Mouse (Mus musculus) ES-E14 (cell line): Measurements from ENCODE around the gene Acss2.

ENCODE experiments used
- HCFC1 ChIP-seq: IDR thresholded peaks from 2 replicates; pipeline ENCODE4 v1.6.1; 2012; ENCODE audit warnings: low read length, inconsistent platforms, borderline replicate concordance; ENCODE audit not compliant: insufficient read depth
- ZC3H11A ChIP-seq: IDR thresholded peaks from 2 replicates; pipeline ENCODE4 v1.6.1; 2012; ENCODE audit warnings: low read depth, mild to moderate bottlenecking, inconsistent platforms, low read length, borderline replicate concordance
- ZNF384 ChIP-seq: IDR thresholded peaks from 2 replicates; pipeline ENCODE4 v1.6.1; 2012; ENCODE audit warnings: low read depth, low read length, inconsistent platforms

DNA sequence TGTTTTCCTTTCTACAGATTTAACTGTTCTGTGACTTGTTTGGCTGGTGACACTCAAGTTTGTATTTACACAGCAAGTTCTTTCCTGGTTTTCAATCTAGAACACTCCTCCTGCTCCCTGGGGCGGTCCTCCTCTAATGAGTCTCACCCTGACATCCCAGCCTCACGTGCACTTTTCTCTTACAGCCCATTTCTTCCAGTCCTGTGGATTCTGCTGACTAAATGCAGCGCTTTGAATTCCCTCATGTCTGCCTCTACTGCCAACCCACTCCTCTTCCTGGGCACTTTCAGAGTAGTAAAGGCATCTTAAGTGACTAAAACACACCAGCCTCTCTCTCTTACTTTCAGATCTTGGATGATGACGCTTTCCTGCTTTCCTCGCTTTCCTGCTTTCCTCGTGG, 73.9 kb downstream of the Acss2 start:
- TF ChIP-seq HCFC1 = no peak
- no peak for TF ChIP-seq ZC3H11A
- no peak for TF ChIP-seq ZNF384
